In the genomic region with DNA sequence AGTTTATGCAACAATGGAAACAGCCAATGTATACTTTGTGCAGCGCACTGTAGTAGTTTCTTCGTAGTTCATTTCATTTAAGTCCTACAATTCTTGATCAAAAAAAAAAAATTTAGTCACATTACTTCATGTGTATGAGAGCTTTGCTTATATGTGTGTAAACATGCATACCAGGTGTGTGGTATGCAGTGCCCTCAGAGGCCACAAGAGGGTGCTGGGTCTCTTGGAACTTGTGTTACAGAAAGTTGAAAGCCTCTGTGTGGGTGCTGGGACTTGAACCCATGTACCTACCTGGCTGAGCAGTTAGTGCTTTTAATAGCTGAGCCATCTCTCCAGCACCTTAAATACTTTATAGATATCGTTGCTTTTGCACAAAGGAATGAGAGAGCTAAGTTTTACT, we compare ENCODE assay signal across 15 mouse cellular contexts.
DNase-seq lines count a peak whose midpoint lies in the region; ATAC-seq and TF ChIP-seq lines count a peak whose summit lies in the region.
"Had no signal": no experiment of that assay in that cellular context is flagged by ENCODE, and none has a peak within 500 bp of the region (broad histone marks: within the 10 kb centered on the region; RNA-seq: fewer than 3 reads in every experiment).

No protein-coding gene starts in this region.

- no peaks in the 10 kb centered on the region for H3K9me3 ChIP-seq in lung, embryonic 14.5 days (ENCODE audit: low read depth, low read length)
- no peaks in the 10 kb centered on the region for H3K9me3 ChIP-seq in lung, postnatal 0 days (ENCODE audit: low read length)
- H3K9me3 ChIP-seq in forebrain, embryonic 12.5 days: no peaks in the 10 kb centered on the region
- H3K9me3 ChIP-seq: liver, embryonic 15.5 days; neural tube, embryonic 12.5 days had no signal

- no peak overlapping the region for H3K4me3 ChIP-seq in cerebellum, adult 2 months (replicated peaks; ENCODE audit: insufficient read depth, low read depth, low read length)
- H3K4me3 ChIP-seq in kidney, adult 2 months (ENCODE audit: insufficient read depth, low read depth, low read length): no peak overlapping the region
- no peak overlapping the region for H3K4me3 ChIP-seq in lung, embryonic 14.5 days (ENCODE audit: low read depth, low read length)
- H3K4me3 ChIP-seq in lung, postnatal 0 days (ENCODE audit: low read depth, low read length): no peak overlapping the region
- no peak overlapping the region for H3K4me3 ChIP-seq in forebrain, embryonic 12.5 days (replicated peaks)
- H3K4me3 ChIP-seq: liver, embryonic 15.5 days; neural tube, embryonic 12.5 days had no signal

- no peaks in the 10 kb centered on the region for H3K27me3 ChIP-seq in cerebellum, adult 2 months (ENCODE audit: control insufficient read depth, insufficient read depth, low read length)
- no peaks in the 10 kb centered on the region for H3K27me3 ChIP-seq in kidney, adult 2 months (replicated peaks; ENCODE audit: control insufficient read depth, insufficient read depth, low read length)
- H3K27me3 ChIP-seq in lung, embryonic 14.5 days (ENCODE audit: insufficient read depth, low read length): no peaks in the 10 kb centered on the region
- no peaks in the 10 kb centered on the region for H3K27me3 ChIP-seq in lung, postnatal 0 days (replicated peaks; ENCODE audit: insufficient read depth, low read length)
- H3K27me3 ChIP-seq in forebrain, embryonic 12.5 days: no peaks in the 10 kb centered on the region
- H3K27me3 ChIP-seq: liver, embryonic 15.5 days; neural tube, embryonic 12.5 days had no signal

- no peaks in the 10 kb centered on the region for H3K4me1 ChIP-seq in cerebellum, adult 2 months (ENCODE audit: control insufficient read depth, insufficient read depth, low read length)
- H3K4me1 ChIP-seq in kidney, adult 2 months (ENCODE audit: control insufficient read depth, insufficient read depth, low read length): no peaks in the 10 kb centered on the region
- no peaks in the 10 kb centered on the region for H3K4me1 ChIP-seq in lung, embryonic 14.5 days (ENCODE audit: insufficient read depth)
- no peaks in the 10 kb centered on the region for H3K4me1 ChIP-seq in lung, postnatal 0 days (ENCODE audit: insufficient read depth, low read depth, low read length)
- H3K4me1 ChIP-seq in forebrain, embryonic 12.5 days: no peaks in the 10 kb centered on the region
- H3K4me1 ChIP-seq: liver, embryonic 15.5 days; neural tube, embryonic 12.5 days had no signal

- no peak for DNase-seq in cerebellum, adult 2 months
- DNase-seq in cerebellum, adult 9-11 months: no peak
- no peak for DNase-seq in kidney, adult 2 months
- no peak for DNase-seq in kidney, adult 9 months
- peak; percentile 28 for DNase-seq in lung, embryonic 14.5 days
- no peak for DNase-seq in lung, adult 18-20 months
- DNase-seq in lung, postnatal 0 days (ENCODE audit: low spot score): no peak
- DNase-seq: cerebellum, adult 11-12 months; midbrain, embryonic 14.5 days; retina, postnatal 1 day; spleen, adult 18-20 months had no signal

- 0 out of 2 replicates have a peak, but pooled peaks have one; percentile 6 for TF ChIP-seq CTCF in cerebellum, adult 2 months (IDR thresholded peaks at IDR 0.05; ENCODE audit: borderline replicate concordance, insufficient read depth, low read depth, low read length)
- TF ChIP-seq CTCF in kidney, adult 2 months (conservative IDR thresholded peaks at IDR 0.05; ENCODE audit: insufficient read depth, insufficient read length, low read depth, low read length): 0 out of 2 replicates have a peak, but pooled peaks have one; percentile 12
- TF ChIP-seq CTCF in lung, embryonic 14.5 days (IDR thresholded peaks at IDR 0.05; ENCODE audit: low read depth): peak; percentile 50
- TF ChIP-seq CTCF in lung, postnatal 0 days (IDR thresholded peaks at IDR 0.05): peak; percentile 50

- H3K27ac ChIP-seq in cerebellum, adult 2 months (ENCODE audit: insufficient read depth, low read length): no peak overlapping the region
- H3K27ac ChIP-seq in kidney, adult 2 months (ENCODE audit: insufficient read depth, low read depth, low read length): peak overlapping the region; percentile 59; the same call in 1 of the 2 replicates
- H3K27ac ChIP-seq in lung, embryonic 14.5 days (ENCODE audit: low read depth): peak overlapping the region; percentile 78; the same call in 1 of the 2 replicates
- H3K27ac ChIP-seq in lung, postnatal 0 days (ENCODE audit: low read length): peak overlapping the region; percentile 68; the same call in 1 of the 2 replicates
- no peak overlapping the region for H3K27ac ChIP-seq in forebrain, embryonic 12.5 days
- H3K27ac ChIP-seq: hindbrain, embryonic 14.5 days; liver, embryonic 15.5 days; neural tube, embryonic 12.5 days had no signal

- H3K36me3 ChIP-seq in kidney, adult 2 months (ENCODE audit: control insufficient read depth, insufficient read depth, low read length): no peaks in the 10 kb centered on the region
- 0 out of 2 replicates have a peak, but pooled peaks cover 6% of the 10 kb centered on the region for H3K36me3 ChIP-seq in lung, embryonic 14.5 days (ENCODE audit: insufficient read depth)
- H3K36me3 ChIP-seq in lung, postnatal 0 days (ENCODE audit: insufficient read depth, low read length): no peaks in the 10 kb centered on the region
- H3K36me3 ChIP-seq in forebrain, embryonic 12.5 days (replicated peaks): no peaks in the 10 kb centered on the region
- H3K36me3 ChIP-seq: liver, embryonic 15.5 days; neural tube, embryonic 12.5 days had no signal

- no peak for ATAC-seq in lung, embryonic 14.5 days (ENCODE audit: insufficient read depth)
- ATAC-seq in lung, postnatal 0 days: no peak
- ATAC-seq in forebrain, embryonic 12.5 days (ENCODE audit: low FRiP score): no peak

- 92% methylated on average over 3 of the region's 3 CpGs for WGBS in cerebellum, adult 2 months
- 80% methylated on average over 3 of the region's 3 CpGs for WGBS in kidney, adult 2 months
- 87% methylated on average over 3 of the region's 3 CpGs for WGBS in lung, embryonic 14.5 days
- WGBS in lung, postnatal 0 days: 70% methylated on average over 3 of the region's 3 CpGs
- 95% methylated on average over 3 of the region's 3 CpGs for WGBS in forebrain, embryonic 12.5 days

- H3K9ac ChIP-seq in lung, embryonic 14.5 days: no peak overlapping the region
- no peak overlapping the region for H3K9ac ChIP-seq in lung, postnatal 0 days (replicated peaks; ENCODE audit: low read depth)
- no peak overlapping the region for H3K9ac ChIP-seq in forebrain, embryonic 12.5 days
- H3K9ac ChIP-seq: hindbrain, embryonic 14.5 days; liver, embryonic 15.5 days; neural tube, embryonic 12.5 days had no signal

- no peak for TF ChIP-seq POLR2A in cerebellum, adult 2 months (IDR thresholded peaks at IDR 0.05; ENCODE audit: borderline replicate concordance, insufficient read depth, low read length)
- TF ChIP-seq POLR2A in kidney, adult 2 months (IDR thresholded peaks at IDR 0.05; ENCODE audit: low read depth, low read length): no peak

- H3K4me2 ChIP-seq in lung, embryonic 14.5 days: no peak overlapping the region
- H3K4me2 ChIP-seq in lung, postnatal 0 days (replicated peaks; ENCODE audit: low read depth, low read length): no peak overlapping the region
- H3K4me2 ChIP-seq in forebrain, embryonic 12.5 days: no peak overlapping the region
- H3K4me2 ChIP-seq: hindbrain, embryonic 14.5 days; liver, embryonic 15.5 days; neural tube, embryonic 12.5 days had no signal

- TF ChIP-seq EP300 in lung, postnatal 0 days (IDR thresholded peaks at IDR 0.05): no peak

Comparison
In these comparisons a context has a peak if more than half of its experiments do, and no peak if none do; other contexts are left out.
1. H3K27ac ChIP-seq: peak in kidney, adult 2 months (single experiment), lung, embryonic 14.5 days (single experiment) and lung, postnatal 0 days (single experiment); none in cerebellum, adult 2 months (single experiment) and forebrain, embryonic 12.5 days (single experiment).
2. Peak in every context shown above with its lines, with median percentiles within 50 percentile points of each other: CTCF ChIP-seq.